Mouse (Mus musculus): ENCODE results near the gene BC048562. TPM values are rescaled to one million over a fixed set of nuclear protein-coding genes. Genes with fewer than 3 reads are reported as not detected.

BC048562 gene
- total and polyA plus RNA-seq, 2 experiments from 2014 or later: not detected

DNA sequence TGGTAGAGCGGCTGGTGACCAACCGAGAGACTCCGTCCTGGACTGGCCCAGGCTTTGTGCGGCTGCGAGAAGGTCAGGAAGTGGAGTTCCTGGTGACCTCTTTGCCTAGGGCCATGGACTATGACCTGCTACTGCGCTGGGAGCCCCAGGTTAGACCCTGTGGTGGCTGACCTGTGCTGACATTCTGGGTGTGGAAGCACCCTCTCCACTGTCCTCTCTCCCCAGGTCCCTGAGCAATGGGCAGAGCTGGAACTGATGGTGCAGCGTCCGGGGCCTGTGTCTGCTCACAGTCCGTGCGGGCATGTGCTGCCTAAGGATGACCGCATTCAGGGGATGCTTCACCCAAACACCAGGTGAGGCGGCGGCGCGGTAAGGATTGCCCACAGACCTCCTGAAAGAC lies 47.7 kb downstream of the BC048562 start:
- DNase-seq (no peak), ATAC-seq (no peak)
- Histone ChIP-seq H3K36me3 (ENCODE audit: insufficient read depth) (no peaks in the 10 kb centered on the region), H3K4me1 (ENCODE audit: insufficient read depth) (peaks cover 1% of the 10 kb centered on the region; the same call in 1 of the 2 replicates), H3K9ac (no peak overlapping the region), H3K9me3 (ENCODE audit: low read length) (no peaks in the 10 kb centered on the region), H3K27me3 (ENCODE audit: insufficient read depth, low read length) (no peaks in the 10 kb centered on the region), H3K27ac (ENCODE audit: low read depth, low read length) (no peak overlapping the region), H3K4me2 (ENCODE audit: low read depth) (no peak overlapping the region), H3K4me3 (ENCODE audit: low read depth, low read length) (no peak overlapping the region)
- WGBS: 95% methylated on average over 15 of the region's 15 CpGs
- no peak for TF ChIP-seq CTCF (IDR thresholded peaks at IDR 0.05; ENCODE audit: low read depth)

DNA sequence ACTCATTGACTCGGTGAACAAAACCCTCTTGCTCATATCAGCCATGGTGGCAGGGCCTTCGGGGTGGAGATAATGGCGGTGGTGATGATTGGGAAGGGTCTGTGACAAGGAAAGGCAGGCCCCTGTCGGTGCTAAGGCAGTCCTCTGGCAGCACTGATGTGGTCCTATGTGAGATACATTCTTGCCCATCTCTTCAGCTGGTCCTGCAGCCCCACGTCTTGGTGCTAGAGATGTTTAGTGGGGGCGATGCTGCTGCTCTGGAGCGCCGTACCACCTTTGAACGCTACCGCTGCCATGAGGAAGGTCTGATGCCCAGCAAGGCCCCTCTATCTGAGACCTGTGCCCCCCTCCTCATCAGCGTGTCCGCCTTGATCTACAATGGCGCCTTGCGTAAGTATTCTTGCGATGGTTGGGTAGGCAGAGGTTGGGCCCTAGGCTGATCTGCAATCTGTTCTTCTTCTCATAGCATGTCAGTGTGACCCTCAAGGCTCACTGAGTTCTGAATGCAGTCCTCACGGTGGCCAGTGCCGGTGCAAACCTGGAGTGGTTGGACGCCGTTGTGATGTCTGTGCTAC lies 49.1 kb downstream of the BC048562 start:
- H3K9me3 ChIP-seq (ENCODE audit: low read length): no peaks in the 10 kb centered on the region
- no peaks in the 10 kb centered on the region for H3K36me3 ChIP-seq (ENCODE audit: insufficient read depth)
- no peak for TF ChIP-seq CTCF (IDR thresholded peaks at IDR 0.05; ENCODE audit: low read depth)
- 97% methylated on average over 19 of the region's 19 CpGs for WGBS
- no peak overlapping the region for H3K9ac ChIP-seq
- no peak overlapping the region for H3K27ac ChIP-seq (ENCODE audit: low read depth, low read length)
- H3K27me3 ChIP-seq (ENCODE audit: insufficient read depth, low read length): no peaks in the 10 kb centered on the region
- H3K4me2 ChIP-seq (ENCODE audit: low read depth): no peak overlapping the region
- no peak overlapping the region for H3K4me3 ChIP-seq (ENCODE audit: low read depth, low read length)
- no peak for DNase-seq
- H3K4me1 ChIP-seq (ENCODE audit: insufficient read depth): 0 out of 2 replicates have a peak, but pooled peaks cover 5% of the 10 kb centered on the region
- no peak for ATAC-seq

DNA sequence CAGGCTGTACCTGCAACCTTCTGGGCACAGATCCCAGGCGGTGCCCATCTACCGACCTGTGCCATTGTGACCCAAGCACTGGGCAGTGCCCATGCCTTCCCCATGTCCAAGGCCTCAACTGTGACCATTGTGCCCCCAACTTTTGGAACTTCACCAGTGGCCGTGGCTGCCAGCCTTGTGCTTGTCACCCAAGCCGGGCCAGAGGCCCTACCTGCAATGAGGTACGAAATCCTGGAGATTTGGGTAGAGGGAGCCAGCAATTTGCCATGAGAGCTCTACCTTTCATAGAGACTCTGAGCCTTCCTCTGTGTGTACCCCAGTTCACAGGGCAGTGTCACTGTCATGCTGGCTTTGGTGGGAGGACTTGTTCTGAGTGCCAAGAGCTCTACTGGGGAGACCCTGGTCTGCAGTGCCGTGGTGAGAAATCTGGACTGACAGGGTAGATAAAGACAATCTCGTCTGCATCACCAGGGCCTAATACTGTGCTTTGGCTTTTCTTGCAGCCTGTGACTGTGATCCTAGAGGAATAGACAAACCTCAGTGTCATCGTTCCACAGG lies 50.8 kb downstream of the BC048562 start:
- DNase-seq: no peak
- Histone ChIP-seq H3K4me3 (ENCODE audit: low read depth, low read length) (no peak overlapping the region), H3K9me3 (ENCODE audit: low read length) (no peaks in the 10 kb centered on the region), H3K27ac (ENCODE audit: low read depth, low read length) (no peak overlapping the region), H3K36me3 (ENCODE audit: insufficient read depth) (0 out of 2 replicates have a peak, but pooled peaks cover under 1% of the 10 kb centered on the region), H3K27me3 (ENCODE audit: insufficient read depth, low read length) (no peaks in the 10 kb centered on the region), H3K9ac (no peak overlapping the region), H3K4me1 (ENCODE audit: insufficient read depth) (0 out of 2 replicates have a peak, but pooled peaks cover 5% of the 10 kb centered on the region), H3K4me2 (ENCODE audit: low read depth) (no peak overlapping the region)
- 95% methylated on average over 8 of the region's 8 CpGs for WGBS
- ATAC-seq: no peak
- no peak for TF ChIP-seq CTCF (IDR thresholded peaks at IDR 0.05; ENCODE audit: low read depth)

DNA sequence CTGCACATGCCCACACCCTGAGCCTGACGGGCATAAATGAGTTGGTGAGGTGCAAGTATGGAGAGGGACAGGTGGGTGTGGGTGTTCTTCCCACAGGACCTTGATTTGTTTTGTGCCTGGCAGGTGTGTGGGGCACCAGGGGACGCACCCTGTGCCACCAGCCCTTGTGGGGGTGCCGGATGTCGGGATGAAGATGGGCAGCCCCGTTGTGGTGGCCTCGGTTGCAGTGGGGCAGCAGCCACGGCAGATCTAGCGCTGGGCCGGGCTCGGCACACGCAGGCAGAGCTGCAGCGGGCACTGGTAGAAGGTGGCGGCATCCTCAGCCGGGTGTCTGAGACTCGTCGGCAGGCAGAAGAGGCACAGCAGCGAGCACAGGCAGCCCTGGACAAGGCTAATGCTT lies 52.1 kb downstream of the BC048562 start:
- peaks cover 12% of the 10 kb centered on the region for H3K36me3 ChIP-seq (ENCODE audit: insufficient read depth)
- no peak overlapping the region for H3K4me3 ChIP-seq (ENCODE audit: low read depth, low read length)
- H3K27me3 ChIP-seq (ENCODE audit: insufficient read depth, low read length): no peaks in the 10 kb centered on the region
- 96% methylated on average over 17 of the region's 17 CpGs for WGBS
- TF ChIP-seq CTCF (IDR thresholded peaks at IDR 0.05; ENCODE audit: low read depth): no peak
- H3K4me1 ChIP-seq (ENCODE audit: insufficient read depth): 0 out of 2 replicates have a peak, but pooled peaks cover 5% of the 10 kb centered on the region
- H3K9ac ChIP-seq: no peak overlapping the region
- no peaks in the 10 kb centered on the region for H3K9me3 ChIP-seq (ENCODE audit: low read length)
- ATAC-seq: no peak
- DNase-seq: no peak
- no peak overlapping the region for H3K27ac ChIP-seq (ENCODE audit: low read depth, low read length)
- no peak overlapping the region for H3K4me2 ChIP-seq (ENCODE audit: low read depth)

DNA sequence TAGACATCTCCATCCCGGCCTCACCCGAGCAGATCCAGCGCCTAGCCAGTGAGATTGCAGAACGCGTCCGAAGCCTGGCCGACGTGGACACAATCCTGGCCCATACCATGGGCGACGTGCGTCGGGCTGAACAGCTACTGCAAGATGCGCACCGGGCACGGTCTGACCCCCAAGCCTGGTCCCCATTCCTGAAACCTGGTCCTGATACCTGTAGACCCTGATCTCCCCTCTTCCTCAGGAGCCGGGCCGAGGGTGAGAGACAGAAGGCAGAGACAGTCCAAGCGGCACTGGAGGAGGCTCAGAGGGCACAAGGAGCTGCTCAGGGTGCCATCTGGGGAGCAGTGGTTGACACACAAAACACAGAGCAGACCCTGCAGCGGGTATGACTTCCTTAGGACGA lies 52.9 kb downstream of the BC048562 start:
- Histone ChIP-seq H3K9ac (no peak overlapping the region), H3K4me2 (ENCODE audit: low read depth) (no peak overlapping the region), H3K27me3 (ENCODE audit: insufficient read depth, low read length) (no peaks in the 10 kb centered on the region), H3K4me3 (ENCODE audit: low read depth, low read length) (no peak overlapping the region), H3K4me1 (ENCODE audit: insufficient read depth) (0 out of 2 replicates have a peak, but pooled peaks cover 5% of the 10 kb centered on the region), H3K9me3 (ENCODE audit: low read length) (no peaks in the 10 kb centered on the region), H3K36me3 (ENCODE audit: insufficient read depth) (peaks cover 20% of the 10 kb centered on the region), H3K27ac (ENCODE audit: low read depth, low read length) (no peak overlapping the region)
- no peak for ATAC-seq
- TF ChIP-seq CTCF (IDR thresholded peaks at IDR 0.05; ENCODE audit: low read depth): no peak
- 97% methylated on average over 20 of the region's 20 CpGs for WGBS
- no peak for DNase-seq

DNA sequence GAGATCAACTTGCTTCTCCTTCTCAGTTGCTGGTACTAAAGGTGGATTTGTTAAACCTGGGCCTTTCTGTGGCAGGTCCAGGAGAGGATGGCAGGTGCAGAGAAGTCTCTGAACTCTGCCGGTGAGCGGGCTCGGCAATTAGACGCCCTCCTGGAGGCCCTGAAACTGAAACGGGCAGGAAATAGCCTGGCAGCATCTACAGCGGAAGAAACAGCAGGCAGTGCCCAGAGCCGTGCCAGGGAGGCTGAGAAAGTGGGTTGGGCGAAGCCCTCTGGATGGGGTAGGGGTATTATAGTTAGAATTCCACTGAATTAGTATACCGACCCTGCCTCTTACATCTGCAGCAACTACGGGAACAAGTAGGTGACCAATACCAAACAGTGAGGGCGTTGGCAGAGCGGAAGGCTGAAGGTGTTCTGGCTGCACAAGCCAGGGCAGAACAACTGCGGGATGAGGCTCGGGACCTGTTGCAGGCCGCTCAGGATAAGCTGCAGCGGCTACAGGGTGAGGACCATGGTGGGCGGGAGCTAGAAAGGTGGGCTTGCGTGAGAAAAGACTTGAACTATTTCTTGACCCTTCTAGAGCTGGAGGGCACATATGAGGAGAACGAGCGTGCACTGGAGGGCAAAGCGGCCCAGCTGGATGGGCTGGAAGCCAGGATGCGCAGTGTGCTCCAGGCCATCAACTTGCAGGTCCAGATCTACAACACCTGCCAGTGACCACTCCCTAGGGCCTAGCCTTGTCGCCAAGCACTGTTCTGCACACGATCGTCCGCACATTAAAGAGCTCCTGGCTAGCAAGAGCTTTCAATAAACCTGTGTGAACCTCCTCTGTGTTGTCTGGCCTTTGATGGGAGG lies 53.6 kb downstream of the BC048562 start:
- Histone ChIP-seq H3K27ac (ENCODE audit: low read depth, low read length) (peak overlapping the region; percentile 93), H3K4me1 (ENCODE audit: insufficient read depth) (0 out of 2 replicates have a peak, but pooled peaks cover 5% of the 10 kb centered on the region), H3K4me3 (ENCODE audit: low read depth, low read length) (peak overlapping the region; percentile 98), H3K36me3 (ENCODE audit: insufficient read depth) (peaks cover 27% of the 10 kb centered on the region), H3K9ac (peak overlapping the region; percentile 92), H3K27me3 (ENCODE audit: insufficient read depth, low read length) (no peaks in the 10 kb centered on the region), H3K9me3 (ENCODE audit: low read length) (no peaks in the 10 kb centered on the region), H3K4me2 (ENCODE audit: low read depth) (peak overlapping the region; percentile 79)
- ATAC-seq (0 out of 2 replicates have a peak, but pooled peaks have one; percentile 0), DNase-seq (no peak)
- WGBS: 60% methylated on average over 26 of the region's 26 CpGs
- TF ChIP-seq CTCF (IDR thresholded peaks at IDR 0.05; ENCODE audit: low read depth): no peak

Measured in forebrain, postnatal 0 days (tissue).